Mouse (Mus musculus): ENCODE measurements around the gene Sptbn4.

Sptbn4 gene

DNA sequence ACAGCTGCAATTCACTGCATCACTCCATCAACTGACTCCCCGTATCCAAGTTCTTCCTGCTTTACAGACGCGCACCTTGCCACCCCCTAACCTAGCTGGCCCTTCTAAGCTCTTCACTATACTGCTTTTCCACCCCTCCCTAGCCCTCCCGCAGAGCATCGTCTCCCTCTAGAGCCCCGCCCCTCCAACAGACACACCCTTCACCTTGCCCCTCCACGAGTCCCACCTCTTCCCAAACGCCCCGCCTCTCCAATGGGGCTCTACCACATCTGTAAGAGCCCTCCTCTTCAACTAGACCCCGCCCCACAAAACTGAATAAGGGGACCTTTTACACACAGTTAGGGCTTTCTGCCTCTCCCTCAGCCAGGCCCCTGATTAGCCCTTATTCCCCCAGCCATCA, 13.7 kb downstream of the Sptbn4 start:
- DNase-seq (ENCODE audit: low spot score in 2 of 2), result no peak

- no peak for DNase-seq (ENCODE audit: low spot score in 2 of 2)
Measured at GRCm38 (mm10) chr7:27433349-27433748, 14.1 kb downstream of the Sptbn4 start.

GRCm38 (mm10) chr7:27429135-27429534, 18.4 kb downstream of the Sptbn4 start:
- DNase-seq (ENCODE audit: low spot score in 2 of 2), result no peak

- DNase-seq (ENCODE audit: low spot score in 2 of 2), result no peak
Measured at GRCm38 (mm10) chr7:27428002-27428401, 19.5 kb downstream of the Sptbn4 start.

GRCm38 (mm10) chr7:27427387-27427786, 20.1 kb downstream of the Sptbn4 start:
- DNase-seq (ENCODE audit: low spot score in 2 of 2), result no peak

DNA sequence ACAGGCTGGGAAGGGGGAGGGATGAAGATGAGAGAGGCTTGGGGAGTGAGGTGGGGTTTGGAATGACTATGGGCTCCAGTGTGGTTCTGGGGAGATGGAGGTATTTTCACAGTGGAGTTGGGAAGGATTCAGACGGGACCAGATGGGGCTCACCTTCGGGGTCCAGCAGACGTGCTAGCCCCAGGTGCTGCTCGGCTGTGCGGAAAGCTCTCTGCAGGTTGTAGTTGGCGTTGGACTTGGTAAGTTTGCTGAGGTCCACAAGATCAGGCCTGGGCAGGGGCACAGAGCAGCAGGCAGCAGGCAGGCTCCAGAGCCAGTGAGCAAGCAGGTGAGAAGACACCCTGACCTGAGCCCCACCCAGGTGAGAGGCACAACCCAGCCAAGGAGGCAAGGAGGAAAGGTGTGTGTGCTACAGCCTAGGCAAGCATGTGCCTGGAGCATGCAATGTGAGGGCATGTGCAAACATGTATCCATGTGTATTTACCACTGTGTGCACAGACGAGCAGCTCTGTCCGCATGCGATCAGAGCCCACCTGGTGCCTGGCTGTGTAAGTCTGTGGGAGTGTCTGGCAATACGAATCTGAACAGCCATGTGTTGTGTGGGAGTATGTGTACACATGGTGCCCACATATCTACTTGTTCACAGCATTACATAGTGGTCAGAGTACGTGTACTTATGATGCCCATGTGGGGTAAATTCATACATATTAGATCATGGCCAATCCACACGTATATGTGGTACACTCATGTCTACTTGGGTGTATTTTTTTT, 23.7 kb downstream of the Sptbn4 start:
- DNase-seq (ENCODE audit: low spot score in 2 of 2), result no peak

DNA sequence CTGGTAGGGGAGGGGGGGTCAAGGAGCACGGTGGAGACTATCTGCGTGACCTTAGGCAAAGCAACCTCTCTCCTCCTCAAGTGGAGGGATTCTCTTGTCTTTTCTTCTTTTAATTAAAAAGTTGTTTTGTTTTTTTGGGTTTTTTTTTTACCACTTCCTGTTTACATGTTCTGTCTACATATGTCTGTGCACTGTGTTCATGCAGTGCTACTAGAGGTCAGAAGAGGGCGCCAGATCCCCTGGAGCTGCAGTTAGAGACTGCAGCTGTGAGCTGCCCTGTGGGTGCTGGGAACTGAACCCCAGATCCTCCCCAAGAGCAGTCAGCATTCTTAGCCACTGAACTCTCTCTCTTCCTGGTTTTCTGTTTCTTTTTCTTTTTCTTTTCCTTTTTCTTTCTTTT, 28.4 kb downstream of the Sptbn4 start:
- DNase-seq (ENCODE audit: low spot score in 2 of 2), result no peak

- no peak for DNase-seq (ENCODE audit: low spot score in 2 of 2)
Measured at GRCm38 (mm10) chr7:27417151-27417550, 30.3 kb downstream of the Sptbn4 start.

GRCm38 (mm10) chr7:27408379-27409176, 38.9 kb downstream of the Sptbn4 start:
- DNase-seq (ENCODE audit: low spot score in 2 of 2), result peak; percentile 68 to 76

DNA sequence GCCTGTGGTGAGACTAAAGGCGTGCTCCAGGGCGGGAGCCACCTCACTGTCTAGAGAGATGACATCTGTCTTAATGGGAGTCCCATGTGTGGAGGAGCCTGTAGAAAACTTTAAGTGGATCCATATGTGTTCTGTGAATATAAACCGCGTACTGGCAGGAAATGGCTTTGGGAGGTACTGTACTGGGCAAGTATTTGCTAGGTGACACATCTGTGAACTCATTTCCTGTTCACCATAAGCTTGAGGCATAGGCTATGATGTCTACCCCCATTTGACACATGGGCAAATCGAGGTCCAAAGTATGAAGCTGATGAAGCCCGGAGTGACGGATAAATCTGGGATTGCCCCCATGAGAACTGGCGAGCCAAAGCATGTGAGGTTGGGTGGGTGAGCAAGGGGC, 39.7 kb downstream of the Sptbn4 start:
- no peak for DNase-seq (ENCODE audit: low spot score in 2 of 2)

- no peak for DNase-seq (ENCODE audit: low spot score in 2 of 2)
Measured at GRCm38 (mm10) chr7:27406481-27406880, 41.0 kb downstream of the Sptbn4 start.

GRCm38 (mm10) chr7:27404203-27404942, 43.1 kb downstream of the Sptbn4 start:
- no peak for DNase-seq (ENCODE audit: low spot score in 2 of 2)

GRCm38 (mm10) chr7:27402675-27403074, 44.8 kb downstream of the Sptbn4 start:
- DNase-seq (ENCODE audit: low spot score in 2 of 2), result peak; percentile 48 to 61

DNA sequence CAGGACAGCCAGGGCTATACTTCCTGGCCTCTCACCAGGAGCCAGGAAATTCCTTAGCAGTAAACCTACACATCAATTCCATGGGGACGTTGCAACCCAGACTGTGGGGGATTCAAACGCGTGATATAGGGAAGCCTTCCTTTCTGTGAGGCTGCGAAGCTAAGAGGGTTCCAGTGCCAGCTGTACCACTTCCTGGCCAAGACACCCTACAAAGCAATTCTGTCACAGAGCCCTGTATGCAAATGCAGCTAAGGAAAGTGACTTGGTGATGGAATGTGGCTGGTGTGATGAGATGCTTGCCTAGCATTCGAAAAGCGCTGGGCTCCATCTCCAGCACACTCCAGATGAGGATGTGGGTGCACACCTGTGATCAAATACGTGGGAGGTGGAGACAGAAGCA, 46.9 kb downstream of the Sptbn4 start:
- no peak for DNase-seq (ENCODE audit: low spot score in 2 of 2)

- DNase-seq (ENCODE audit: low spot score in 2 of 2), result no peak
Measured at GRCm38 (mm10) chr7:27397048-27397949, 50.2 kb downstream of the Sptbn4 start.

- no peak for DNase-seq (ENCODE audit: low spot score in 2 of 2)
Measured at GRCm38 (mm10) chr7:27396184-27397047, 51.1 kb downstream of the Sptbn4 start.

- no peak for DNase-seq (ENCODE audit: low spot score in 2 of 2)
Measured at GRCm38 (mm10) chr7:27395521-27396183, 51.8 kb downstream of the Sptbn4 start.

GRCm38 (mm10) chr7:27391416-27391815, 56.1 kb downstream of the Sptbn4 start:
- DNase-seq (ENCODE audit: low spot score in 2 of 2), result no peak

- no peak for DNase-seq (ENCODE audit: low spot score in 2 of 2)
Measured at GRCm38 (mm10) chr7:27389213-27389612, 58.3 kb downstream of the Sptbn4 start.

DNA sequence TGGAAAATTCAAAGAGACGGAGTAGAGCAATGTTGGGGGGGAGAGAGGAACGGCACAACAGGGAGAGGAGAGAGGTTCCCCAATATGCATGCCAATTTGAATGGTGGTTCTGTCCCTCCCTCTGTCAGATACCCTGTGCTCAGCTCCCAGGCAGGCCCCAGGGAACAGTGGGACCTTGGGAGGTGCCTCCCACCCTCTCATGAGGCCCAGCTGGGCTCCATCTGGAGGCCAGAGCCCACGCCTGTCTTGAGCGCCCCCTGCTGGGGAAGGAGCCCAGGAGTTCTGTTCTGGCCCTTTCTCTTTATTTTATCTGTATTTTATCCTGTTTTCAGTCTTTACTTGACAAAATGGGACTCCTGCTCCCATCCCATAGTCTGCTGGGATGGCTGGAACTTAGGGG, 62.8 kb downstream of the Sptbn4 start:
- peak; percentile 36 to 52 for DNase-seq (ENCODE audit: low spot score in 2 of 2)

Measured in urinary bladder, postnatal 36 days (tissue).